Mouse (Mus musculus): Measurements from ENCODE around the gene Opcml.

Opcml gene

GRCm38 (mm10) chr9:28752908-28753307 is 962.3 kb downstream of the Opcml start:
- DNase-seq (ENCODE audit: low spot score in 2 of 2): no peak

- DNase-seq (ENCODE audit: low spot score in 2 of 2): no peak
Observed at GRCm38 (mm10) chr9:28756841-28757451, 966.4 kb downstream of the Opcml start.

- DNase-seq (ENCODE audit: low spot score in 2 of 2): no peak
Observed at GRCm38 (mm10) chr9:28761460-28761859, 970.9 kb downstream of the Opcml start.

GRCm38 (mm10) chr9:28764149-28764548 is 973.6 kb downstream of the Opcml start:
- DNase-seq (ENCODE audit: low spot score in 2 of 2): no peak

- no peak for DNase-seq (ENCODE audit: low spot score in 2 of 2)
Observed at GRCm38 (mm10) chr9:28776517-28777503, 986.2 kb downstream of the Opcml start.

- no peak for DNase-seq (ENCODE audit: low spot score in 2 of 2)
Observed at GRCm38 (mm10) chr9:28783834-28784233, 993.3 kb downstream of the Opcml start.

GRCm38 (mm10) chr9:28789439-28789838 is 998.9 kb downstream of the Opcml start:
- no peak for DNase-seq (ENCODE audit: low spot score in 2 of 2)

- no peak for DNase-seq (ENCODE audit: low spot score in 2 of 2)
Observed at GRCm38 (mm10) chr9:28800100-28800499, 1009.5 kb downstream of the Opcml start.

- DNase-seq (ENCODE audit: low spot score in 2 of 2): no peak
Observed at GRCm38 (mm10) chr9:28806666-28807065, 1016.1 kb downstream of the Opcml start.

GRCm38 (mm10) chr9:28822060-28822459 is 1031.5 kb downstream of the Opcml start:
- no peak for DNase-seq (ENCODE audit: low spot score in 2 of 2)

GRCm38 (mm10) chr9:28822466-28822865 is 1031.9 kb downstream of the Opcml start:
- no peak for DNase-seq (ENCODE audit: low spot score in 2 of 2)

- no peak for DNase-seq (ENCODE audit: low spot score in 2 of 2)
Observed at GRCm38 (mm10) chr9:28825821-28826220, 1035.2 kb downstream of the Opcml start.

- no peak for DNase-seq (ENCODE audit: low spot score in 2 of 2)
Observed at GRCm38 (mm10) chr9:28845961-28846570, 1055.5 kb downstream of the Opcml start.

- no peak for DNase-seq (ENCODE audit: low spot score in 2 of 2)
Observed at GRCm38 (mm10) chr9:28855826-28856225, 1065.3 kb downstream of the Opcml start.

GRCm38 (mm10) chr9:28861983-28862382 is 1071.4 kb downstream of the Opcml start:
- no peak for DNase-seq (ENCODE audit: low spot score in 2 of 2)

GRCm38 (mm10) chr9:28867256-28867655 is 1076.7 kb downstream of the Opcml start:
- no peak for DNase-seq (ENCODE audit: low spot score in 2 of 2)

GRCm38 (mm10) chr9:28870478-28870877 is 1079.9 kb downstream of the Opcml start:
- no peak for DNase-seq (ENCODE audit: low spot score in 2 of 2)

- no peak for DNase-seq (ENCODE audit: low spot score in 2 of 2)
Observed at GRCm38 (mm10) chr9:28882566-28882965, 1092.0 kb downstream of the Opcml start.

- DNase-seq (ENCODE audit: low spot score in 2 of 2): no peak
Observed at GRCm38 (mm10) chr9:28891611-28892010, 1101.0 kb downstream of the Opcml start.

GRCm38 (mm10) chr9:28903291-28903690 is 1112.7 kb downstream of the Opcml start:
- no peak for DNase-seq (ENCODE audit: low spot score in 2 of 2)

GRCm38 (mm10) chr9:28909738-28910137 is 1119.2 kb downstream of the Opcml start:
- DNase-seq (ENCODE audit: low spot score in 2 of 2): no peak

- DNase-seq (ENCODE audit: low spot score in 2 of 2): no peak
Observed at GRCm38 (mm10) chr9:28911571-28912185, 1121.1 kb downstream of the Opcml start.
